Mouse (Mus musculus) layer of hippocampus, adult 9-10 months (tissue): ENCODE measurements around the gene A430078G23Rik.

Source experiments
- DNase-seq: peaks from one replicate; pipeline ENCODE4 v3.0.0; 2022; ENCODE audit warnings: low spot score

The A430078G23Rik gene

GRCm38 (mm10) chr8:3411901-3412301, 58.7 kb downstream of the A430078G23Rik start:
- DNase-seq, result no peak

GRCm38 (mm10) chr8:3412816-3413215, 59.6 kb downstream of the A430078G23Rik start:
- DNase-seq, result no peak

- no peak for DNase-seq
Observed at GRCm38 (mm10) chr8:3414639-3415190, 61.5 kb downstream of the A430078G23Rik start.

GRCm38 (mm10) chr8:3415259-3415658, 62.0 kb downstream of the A430078G23Rik start:
- no peak for DNase-seq

- no peak for DNase-seq
Observed at GRCm38 (mm10) chr8:3415661-3416060, 62.4 kb downstream of the A430078G23Rik start.

- DNase-seq, result no peak
Observed at GRCm38 (mm10) chr8:3416846-3417245, 63.6 kb downstream of the A430078G23Rik start.

- DNase-seq, result no peak
Observed at GRCm38 (mm10) chr8:3417455-3417854, 64.2 kb downstream of the A430078G23Rik start.

GRCm38 (mm10) chr8:3418101-3418500, 64.9 kb downstream of the A430078G23Rik start:
- no peak for DNase-seq

- DNase-seq, result no peak
Observed at GRCm38 (mm10) chr8:3420105-3420706, 67.0 kb downstream of the A430078G23Rik start.

GRCm38 (mm10) chr8:3421507-3421906, 68.3 kb downstream of the A430078G23Rik start:
- DNase-seq, result no peak

GRCm38 (mm10) chr8:3425217-3425616, 72.0 kb downstream of the A430078G23Rik start:
- DNase-seq, result no peak

- no peak for DNase-seq
Observed at GRCm38 (mm10) chr8:3426211-3426610, 73.0 kb downstream of the A430078G23Rik start.

GRCm38 (mm10) chr8:3428426-3428825, 75.2 kb downstream of the A430078G23Rik start:
- DNase-seq, result no peak

GRCm38 (mm10) chr8:3429966-3430365, 76.8 kb downstream of the A430078G23Rik start:
- no peak for DNase-seq

GRCm38 (mm10) chr8:3431113-3431512, 77.9 kb downstream of the A430078G23Rik start:
- DNase-seq, result no peak

GRCm38 (mm10) chr8:3436492-3436891, 83.3 kb downstream of the A430078G23Rik start:
- no peak for DNase-seq

- no peak for DNase-seq
Observed at GRCm38 (mm10) chr8:3439510-3439909, 86.3 kb downstream of the A430078G23Rik start.
